Mouse (Mus musculus): Measurements from ENCODE around the gene Snx9. TPM values are rescaled to one million over a fixed set of nuclear protein-coding genes. Genes with fewer than 3 reads are reported as not detected.
A peak's percentile ranks its signal among the peaks of the same experiment; 100 is the strongest.

Snx9 gene
- 14.2 and 15.3 TPM in 2 replicates for polyA plus RNA-seq (2016; fragmentation: Nextera tagmentation; extraction: Ambion mirVana)

DNA sequence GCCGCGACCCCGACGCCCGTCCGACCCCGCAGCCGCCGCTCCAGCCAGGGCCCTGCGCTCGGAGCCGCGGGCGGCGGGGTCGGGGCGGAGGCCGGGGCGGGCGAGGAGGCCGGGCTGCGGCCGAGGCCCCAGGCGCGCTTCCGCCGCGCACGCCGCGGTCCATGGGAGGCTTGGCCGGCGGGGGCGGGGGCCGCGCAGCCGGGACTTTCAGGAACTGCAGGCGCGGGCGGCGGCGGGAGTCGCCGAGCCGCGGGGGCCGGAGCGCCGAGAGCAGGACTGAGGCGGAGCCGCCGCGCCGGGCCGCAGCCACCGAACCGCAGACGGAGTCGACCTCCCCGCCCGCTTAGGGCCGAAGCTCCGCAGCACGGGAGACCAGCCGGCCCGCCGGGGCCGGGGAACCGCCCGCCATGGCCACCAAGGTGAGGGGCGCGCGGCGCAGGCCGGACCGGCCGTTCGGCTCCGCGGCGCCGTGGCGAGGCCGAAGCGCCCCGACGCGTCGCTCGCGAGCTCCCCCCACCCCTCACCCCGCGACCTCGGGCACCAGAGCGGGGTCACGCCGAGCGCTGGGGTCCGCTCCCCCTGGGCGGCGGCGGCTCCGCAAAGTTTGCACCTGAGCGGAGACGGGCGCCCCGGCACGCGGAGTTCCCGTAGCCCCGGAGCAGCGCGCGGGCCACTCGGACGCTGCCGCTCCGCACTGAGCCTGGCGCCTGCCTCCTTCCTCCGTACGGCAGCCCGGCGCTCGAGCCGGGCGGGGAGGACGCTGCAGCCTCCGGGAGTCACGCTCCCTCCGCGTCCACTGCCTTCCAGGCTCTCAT lies at the start of gene Snx9:
Gene Snx9, plus strand, starts transcription at position 202 of the 815 bp plus-strand sequence.
- Histone ChIP-seq H3K9me3 (replicated peaks) (no peaks in the 10 kb centered on the region), H3K36me3 (no peaks in the 10 kb centered on the region), H3K27ac (replicated peaks) (peak within 1 kb of the TSS; percentile 98), H3K4me1 (peaks cover 33% of the 10 kb centered on the region), H3K27me3 (ENCODE audit: low read depth, poor library complexity, severe bottlenecking) (no peaks in the 10 kb centered on the region), H3K4me3 (peak within 1 kb of the TSS; percentile 73)
- peak; percentile 82 for DNase-seq (ENCODE audit: low spot score)
- WGBS, result 2% methylated on average over 129 of the region's 131 CpGs

DNA sequence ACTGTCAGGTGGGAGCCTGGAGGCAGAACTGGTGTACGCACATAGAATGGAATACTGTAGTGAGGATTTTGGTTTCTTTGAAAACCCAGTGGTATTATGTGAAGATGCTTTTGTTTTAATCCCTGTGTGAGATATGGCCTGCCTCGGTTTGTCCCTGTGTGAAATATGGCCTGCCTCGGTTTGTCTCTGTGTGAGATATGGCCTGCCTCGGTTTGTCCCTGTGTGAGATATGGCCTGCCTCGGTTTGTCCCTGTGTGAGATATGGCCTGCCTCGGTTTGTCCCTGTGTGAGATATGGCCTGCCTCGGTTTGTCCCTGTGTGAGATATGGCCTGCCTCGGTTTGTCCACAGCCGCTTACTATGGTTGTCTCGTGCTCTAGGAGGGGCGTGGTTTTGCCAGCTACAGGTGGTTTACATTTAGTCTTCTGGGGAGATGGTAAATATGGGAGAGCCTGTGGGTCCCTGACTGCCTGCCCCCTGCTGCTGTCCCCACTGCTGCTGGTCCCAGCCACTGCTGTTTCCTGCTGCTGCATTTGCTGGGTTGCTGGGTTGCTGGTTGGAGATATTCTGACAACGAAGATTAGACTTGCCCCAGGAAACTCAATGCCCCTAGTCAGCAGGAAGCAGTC lies 48.9 kb upstream of the Snx9 start:
- Histone ChIP-seq H3K4me3 (no peak overlapping the region), H3K4me1 (no peaks in the 10 kb centered on the region; the same call in 1 of the 2 replicates)
- WGBS, result 91% methylated on average over 12 of the region's 12 CpGs

GRCm38 (mm10) chr17:5793593-5793992 lies 47.5 kb upstream of the Snx9 start:
- H3K27me3 ChIP-seq (ENCODE audit: low read depth, poor library complexity, severe bottlenecking), result no peaks in the 10 kb centered on the region; the same call in 1 of the 2 replicates
- no peaks in the 10 kb centered on the region for H3K36me3 ChIP-seq
- H3K4me3 ChIP-seq, result no peak overlapping the region
- H3K9me3 ChIP-seq (replicated peaks), result no peaks in the 10 kb centered on the region
- H3K4me1 ChIP-seq, result no peaks in the 10 kb centered on the region; the same call in 1 of the 2 replicates
- H3K27ac ChIP-seq (replicated peaks), result no peak overlapping the region
- 78% methylated on average over 4 of the region's 4 CpGs for WGBS
- no peak for DNase-seq (ENCODE audit: low spot score)

More for the DNA sequence above, 48.9 kb upstream of the Snx9 start:
- Histone ChIP-seq H3K27ac (replicated peaks) (no peak overlapping the region), H3K36me3 (no peaks in the 10 kb centered on the region), H3K9me3 (replicated peaks) (peaks cover 5% of the 10 kb centered on the region), H3K27me3 (ENCODE audit: low read depth, poor library complexity, severe bottlenecking) (no peaks in the 10 kb centered on the region; the same call in 1 of the 2 replicates)
- no peak for DNase-seq (ENCODE audit: low spot score)

- Histone ChIP-seq H3K36me3 (no peaks in the 10 kb centered on the region), H3K27ac (replicated peaks) (no peak overlapping the region), H3K4me3 (no peak overlapping the region), H3K27me3 (ENCODE audit: low read depth, poor library complexity, severe bottlenecking) (no peaks in the 10 kb centered on the region; the same call in 1 of the 2 replicates), H3K4me1 (no peaks in the 10 kb centered on the region; the same call in 1 of the 2 replicates), H3K9me3 (replicated peaks) (no peaks in the 10 kb centered on the region)
- DNase-seq (ENCODE audit: low spot score), result no peak
- 88% methylated on average over 5 of the region's 5 CpGs for WGBS
These were observed 46.9 kb upstream of the Snx9 start for GRCm38 (mm10) chr17:5794276-5794675.

DNA sequence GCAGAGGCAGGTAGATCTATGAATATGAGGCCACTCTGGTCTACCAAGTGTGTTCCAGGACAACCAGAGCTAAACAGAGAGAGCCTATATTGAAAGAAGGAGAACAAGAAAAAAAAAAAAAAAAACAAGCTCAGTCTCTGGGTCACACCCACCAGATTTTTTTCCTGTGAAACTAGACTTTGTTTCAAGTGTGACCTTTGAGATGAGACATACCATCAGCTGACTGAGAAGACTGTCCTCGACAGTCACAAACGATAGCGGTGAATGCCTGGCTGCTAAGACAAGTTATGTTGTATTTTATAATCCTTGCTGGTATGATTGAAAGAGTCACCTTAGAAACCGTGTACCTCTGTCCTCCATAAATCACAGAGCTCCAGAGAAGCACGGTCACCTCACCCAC lies 45.8 kb upstream of the Snx9 start:
- no peaks in the 10 kb centered on the region for H3K9me3 ChIP-seq (replicated peaks)
- no peaks in the 10 kb centered on the region for H3K36me3 ChIP-seq
- H3K27ac ChIP-seq (replicated peaks), result no peak overlapping the region
- no peak for DNase-seq (ENCODE audit: low spot score)
- H3K4me3 ChIP-seq, result no peak overlapping the region
- 75% methylated on average over 5 of the region's 5 CpGs for WGBS
- no peaks in the 10 kb centered on the region; the same call in 1 of the 2 replicates for H3K4me1 ChIP-seq
- no peaks in the 10 kb centered on the region; the same call in 1 of the 2 replicates for H3K27me3 ChIP-seq (ENCODE audit: low read depth, poor library complexity, severe bottlenecking)

- WGBS, result 7% methylated on average over 5 of the region's 5 CpGs
- DNase-seq (ENCODE audit: low spot score), result peak; percentile 70
- H3K4me1 ChIP-seq, result no peaks in the 10 kb centered on the region; the same call in 1 of the 2 replicates
These were observed 45.3 kb upstream of the Snx9 start for GRCm38 (mm10) chr17:5795878-5796277.

DNA sequence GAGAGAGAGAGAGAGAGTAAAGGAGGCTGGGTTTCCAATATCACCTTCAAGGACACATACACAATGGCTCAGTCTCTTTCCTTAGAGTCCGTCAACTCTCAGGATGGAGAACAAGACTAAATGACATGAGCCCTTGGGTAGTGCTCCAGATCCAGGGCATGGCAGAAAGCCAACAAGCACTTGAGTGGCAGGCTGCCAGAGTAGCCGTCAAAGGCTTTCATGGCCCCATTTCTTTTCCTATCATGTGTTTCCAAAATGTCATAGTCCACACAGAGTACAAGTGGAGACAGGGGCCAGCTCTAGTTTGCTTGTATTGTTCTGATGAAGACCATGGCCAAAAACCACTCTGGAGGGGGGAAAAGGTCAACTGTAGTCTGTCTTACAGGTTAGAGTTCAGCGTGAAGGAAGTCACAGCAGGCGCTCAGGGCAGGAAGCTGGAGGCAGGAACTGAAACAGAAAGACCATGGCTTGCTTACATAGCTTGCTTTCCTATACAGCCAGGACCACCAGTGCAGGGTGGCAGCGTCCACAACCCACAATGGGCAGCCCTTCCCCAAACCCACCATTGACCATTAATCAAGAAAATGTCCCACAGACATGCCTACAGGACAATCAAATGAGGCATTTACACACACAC lies 43.9 kb upstream of the Snx9 start:
- 83% methylated on average over 5 of the region's 5 CpGs for WGBS
- no peak for DNase-seq (ENCODE audit: low spot score)
- no peaks in the 10 kb centered on the region; the same call in 1 of the 2 replicates for H3K4me1 ChIP-seq
- H3K9me3 ChIP-seq (replicated peaks), result no peaks in the 10 kb centered on the region
- no peaks in the 10 kb centered on the region for H3K36me3 ChIP-seq
- H3K27me3 ChIP-seq (ENCODE audit: low read depth, poor library complexity, severe bottlenecking), result no peaks in the 10 kb centered on the region; the same call in 1 of the 2 replicates
- no peak overlapping the region for H3K27ac ChIP-seq (replicated peaks)
- H3K4me3 ChIP-seq, result no peak overlapping the region

More at GRCm38 (mm10) chr17:5795878-5796277, 45.3 kb upstream of the Snx9 start:
- Histone ChIP-seq H3K36me3 (no peaks in the 10 kb centered on the region), H3K4me3 (no peak overlapping the region), H3K27ac (replicated peaks) (no peak overlapping the region), H3K9me3 (replicated peaks) (no peaks in the 10 kb centered on the region), H3K27me3 (ENCODE audit: low read depth, poor library complexity, severe bottlenecking) (no peaks in the 10 kb centered on the region; the same call in 1 of the 2 replicates)

GRCm38 (mm10) chr17:5798221-5798801 lies 42.8 kb upstream of the Snx9 start:
- DNase-seq (ENCODE audit: low spot score), result no peak
- no peaks in the 10 kb centered on the region for H3K9me3 ChIP-seq (replicated peaks)
- H3K27ac ChIP-seq (replicated peaks), result no peak overlapping the region
- 76% methylated on average over 13 of the region's 13 CpGs for WGBS
- no peaks in the 10 kb centered on the region for H3K36me3 ChIP-seq
- no peaks in the 10 kb centered on the region; the same call in 1 of the 2 replicates for H3K4me1 ChIP-seq
- H3K27me3 ChIP-seq (ENCODE audit: low read depth, poor library complexity, severe bottlenecking), result no peaks in the 10 kb centered on the region; the same call in 1 of the 2 replicates
- H3K4me3 ChIP-seq, result no peak overlapping the region

DNA sequence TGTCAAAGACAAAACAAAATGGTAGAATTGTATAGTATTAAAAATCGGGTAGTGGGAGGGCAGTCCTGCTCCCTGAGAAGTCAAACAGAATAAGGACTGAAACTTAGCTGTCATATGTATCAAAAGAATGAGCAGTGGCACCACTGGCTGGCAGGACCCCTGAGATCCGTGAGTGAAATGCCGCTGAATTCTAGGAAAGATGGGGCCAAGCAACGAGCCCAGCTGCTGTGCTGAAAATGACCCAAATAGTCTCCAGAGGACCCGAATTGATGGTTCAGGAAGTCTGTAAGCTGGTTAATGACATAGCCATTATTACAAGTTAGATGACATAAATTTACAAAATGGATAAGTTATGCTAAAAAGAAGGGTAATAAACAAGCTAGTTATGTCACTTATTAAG lies 42.2 kb upstream of the Snx9 start:
- no peaks in the 10 kb centered on the region; the same call in 1 of the 2 replicates for H3K27me3 ChIP-seq (ENCODE audit: low read depth, poor library complexity, severe bottlenecking)
- no peak for DNase-seq (ENCODE audit: low spot score)
- no peaks in the 10 kb centered on the region; the same call in 1 of the 2 replicates for H3K4me1 ChIP-seq
- no peak overlapping the region for H3K4me3 ChIP-seq
- H3K36me3 ChIP-seq, result no peaks in the 10 kb centered on the region
- H3K9me3 ChIP-seq (replicated peaks), result no peaks in the 10 kb centered on the region
- H3K27ac ChIP-seq (replicated peaks), result no peak overlapping the region
- 81% methylated on average over 5 of the region's 5 CpGs for WGBS

GRCm38 (mm10) chr17:5799396-5800021 lies 41.6 kb upstream of the Snx9 start:
- no peaks in the 10 kb centered on the region for H3K9me3 ChIP-seq (replicated peaks)
- H3K27ac ChIP-seq (replicated peaks), result no peak overlapping the region
- WGBS, result 90% methylated on average over 17 of the region's 17 CpGs
- H3K27me3 ChIP-seq (ENCODE audit: low read depth, poor library complexity, severe bottlenecking), result no peaks in the 10 kb centered on the region
- no peaks in the 10 kb centered on the region for H3K36me3 ChIP-seq
- no peaks in the 10 kb centered on the region; the same call in 1 of the 2 replicates for H3K4me1 ChIP-seq
- no peak overlapping the region for H3K4me3 ChIP-seq
- DNase-seq (ENCODE audit: low spot score), result no peak

- DNase-seq (ENCODE audit: low spot score), result no peak
- H3K9me3 ChIP-seq (replicated peaks), result no peaks in the 10 kb centered on the region
- WGBS, result 79% methylated on average over 2 of the region's 2 CpGs
- H3K4me3 ChIP-seq, result no peak overlapping the region
- no peak overlapping the region for H3K27ac ChIP-seq (replicated peaks)
- H3K36me3 ChIP-seq, result no peaks in the 10 kb centered on the region
- H3K4me1 ChIP-seq, result no peaks in the 10 kb centered on the region; the same call in 1 of the 2 replicates
- no peaks in the 10 kb centered on the region for H3K27me3 ChIP-seq (ENCODE audit: low read depth, poor library complexity, severe bottlenecking)
These were observed 40.9 kb upstream of the Snx9 start for GRCm38 (mm10) chr17:5800254-5800653.

Data from midbrain, embryonic 10.5 days (tissue).